Mouse (Mus musculus) neural tube, embryonic 11.5 days (tissue): ENCODE data around the gene Itga2. TPM values are rescaled to one million over a fixed set of nuclear protein-coding genes. Genes with fewer than 3 reads are reported as not detected.

ENCODE experiments used
- ATAC-seq: fragments of 200-750 bp; cut with Nextera tagmentation; 2 replicates; pipeline ENCODE4 v1.8.0; 2017; ENCODE audit warnings: moderate number of reproducible peaks, mild to moderate bottlenecking, moderate TSS enrichment, moderate library complexity; ENCODE audit not compliant: insufficient read depth, low FRiP score, low TSS enrichment
- DNase-seq: peaks from one replicate; pipeline ENCODE4 v3.0.0-alpha.2; 2015; ENCODE audit warnings: low spot score
- H3K27ac ChIP-seq: fragments of 300-500 bp; sonication (generic); 2 replicates; pipeline ENCODE4 v1.5.1; 2014; ENCODE audit warnings: low read depth, mild to moderate bottlenecking, low read length
- H3K27me3 ChIP-seq: fragments of 300-500 bp; sonication (generic); 2 replicates; pipeline ENCODE4 v1.6.1; 2014; ENCODE audit warnings: mild to moderate bottlenecking, low read length, mixed read lengths; ENCODE audit not compliant: control insufficient read depth, insufficient read depth
- H3K36me3 ChIP-seq: fragments of 300-500 bp; sonication (generic); 2 replicates; pipeline ENCODE4 v1.6.1; 2014; ENCODE audit warnings: mild to moderate bottlenecking, low read length, moderate library complexity, mixed read lengths; ENCODE audit not compliant: control insufficient read depth, insufficient read depth
- H3K4me1 ChIP-seq: fragments of 300-500 bp; sonication (generic); 2 replicates; pipeline ENCODE4 v1.6.1; 2014; ENCODE audit warnings: low read length, mixed read lengths; ENCODE audit not compliant: control insufficient read depth, insufficient read depth
- H3K4me2 ChIP-seq: fragments of 300-500 bp; sonication (generic); 2 replicates; pipeline ENCODE4 v1.6.1; 2014; ENCODE audit warnings: low read depth, mild to moderate bottlenecking, moderate library complexity
- H3K4me3 ChIP-seq: fragments of 300-500 bp; sonication (generic); 2 replicates; pipeline ENCODE4 v1.5.1; 2014; ENCODE audit warnings: low read depth, low read length
- H3K9ac ChIP-seq: fragments of 300-500 bp; sonication (generic); 2 replicates; pipeline ENCODE4 v1.6.1; 2014; ENCODE audit warnings: mild to moderate bottlenecking, low read length
- H3K9me3 ChIP-seq: fragments of 300-500 bp; sonication (generic); 2 replicates; pipeline ENCODE4 v1.6.1; 2016; ENCODE audit warnings: low read length; ENCODE audit not compliant: control insufficient read depth
- WGBS: fragments of 180-500 bp; shearing (Covaris S2); extraction: QIAGEN DNeasy Blood & Tissue Kit; methylation state at CpG from one replicate; pipeline ENCODE4 v1.1.7; 2014; 5-methylcytosine and 5-hydroxymethylcytosine counted together
- polyA plus RNA-seq: library from polyadenylated mRNA; unstranded; fragments of >200 nt; fragmentation: Nextera tagmentation; extraction: Ambion mirVana; gene quantifications from 2 replicates; pipeline ENCODE4 v1.2.1, GENCODE M21; 2014

Gene Itga2
- polyA plus RNA-seq, 1 experiment from 2014 or later, result 0.92 TPM

DNA sequence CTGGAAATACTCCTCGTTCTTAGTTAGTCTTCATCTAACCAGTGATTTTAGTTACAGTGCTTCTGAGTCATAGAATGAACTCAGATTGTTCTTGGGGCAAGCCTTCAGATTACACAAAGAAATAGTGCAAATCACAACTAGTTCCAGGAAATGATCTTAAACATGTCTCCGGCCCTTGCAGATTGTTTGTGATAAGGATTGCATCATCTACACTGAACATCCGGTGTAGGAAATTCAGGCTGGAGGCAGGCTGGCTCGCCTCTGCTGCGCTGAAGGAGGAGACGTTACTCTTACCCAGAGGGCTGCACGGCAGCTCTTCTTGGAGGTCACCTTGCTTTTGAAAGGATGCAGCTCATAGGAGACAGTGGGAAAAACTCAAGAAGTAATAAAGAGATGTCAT, 36.0 kb downstream of the Itga2 start:
- H3K36me3 ChIP-seq, result no peaks in the 10 kb centered on the region
- WGBS, result 86% methylated on average over 7 of the region's 7 CpGs
- no peak overlapping the region for H3K9ac ChIP-seq
- H3K9me3 ChIP-seq, result no peaks in the 10 kb centered on the region
- no peak overlapping the region for H3K27ac ChIP-seq
- DNase-seq (no peak), ATAC-seq (no peak)
- H3K4me1 ChIP-seq, result no peaks in the 10 kb centered on the region
- H3K4me3 ChIP-seq, result no peak overlapping the region
- no peaks in the 10 kb centered on the region for H3K27me3 ChIP-seq
- no peak overlapping the region for H3K4me2 ChIP-seq

DNA sequence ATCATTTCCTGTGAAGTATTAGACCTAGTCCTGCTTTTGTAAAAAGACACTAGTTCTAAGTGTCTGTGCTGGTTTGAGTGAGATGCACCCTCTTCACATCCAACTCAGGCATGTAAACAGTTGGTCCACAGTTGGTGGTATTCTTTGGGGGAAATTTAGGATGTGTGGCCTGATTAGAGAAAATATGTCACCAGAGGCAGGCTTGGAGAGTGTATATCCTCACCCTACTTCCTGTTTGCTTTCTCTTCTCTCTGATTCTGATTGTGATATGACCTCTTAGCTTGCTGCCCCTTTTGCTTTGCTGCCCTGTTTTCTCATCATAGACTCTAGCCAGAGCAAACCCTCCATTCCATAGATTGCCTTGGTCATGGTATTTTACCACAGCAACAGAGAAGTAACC, 37.2 kb downstream of the Itga2 start:
- Histone ChIP-seq H3K27ac (no peak overlapping the region), H3K36me3 (no peaks in the 10 kb centered on the region), H3K4me2 (no peak overlapping the region), H3K9ac (no peak overlapping the region), H3K4me1 (no peaks in the 10 kb centered on the region), H3K27me3 (no peaks in the 10 kb centered on the region), H3K9me3 (no peaks in the 10 kb centered on the region), H3K4me3 (no peak overlapping the region)
- ATAC-seq (no peak), DNase-seq (no peak)

DNA sequence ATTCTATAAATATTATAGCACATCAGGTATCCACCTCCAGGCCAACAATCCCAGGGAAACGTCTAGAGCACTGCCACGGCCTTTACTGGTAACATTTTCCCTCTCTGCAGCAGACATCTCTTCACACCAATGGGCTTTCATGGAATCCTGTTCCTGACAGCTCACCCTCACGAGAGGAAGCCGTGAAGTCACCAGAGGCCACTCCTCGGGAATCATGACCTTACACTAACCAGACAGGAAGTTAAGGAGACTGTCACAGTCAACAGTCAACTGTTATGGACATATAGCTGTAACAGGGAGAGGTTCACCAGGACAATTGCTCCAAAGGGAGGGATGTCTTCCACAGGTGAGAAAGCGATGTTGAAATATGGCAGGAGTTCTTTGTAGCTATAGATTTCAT, 40.2 kb downstream of the Itga2 start:
- no peaks in the 10 kb centered on the region for H3K27me3 ChIP-seq
- H3K4me2 ChIP-seq, result no peak overlapping the region
- DNase-seq, result no peak
- no peaks in the 10 kb centered on the region for H3K36me3 ChIP-seq
- H3K4me3 ChIP-seq, result no peak overlapping the region
- whole genome bisulfite sequencing, result 79% methylated on average over 6 of the region's 6 CpGs
- H3K9ac ChIP-seq, result no peak overlapping the region
- ATAC-seq, result no peak
- no peaks in the 10 kb centered on the region for H3K4me1 ChIP-seq
- H3K9me3 ChIP-seq, result no peaks in the 10 kb centered on the region
- no peak overlapping the region for H3K27ac ChIP-seq

DNA sequence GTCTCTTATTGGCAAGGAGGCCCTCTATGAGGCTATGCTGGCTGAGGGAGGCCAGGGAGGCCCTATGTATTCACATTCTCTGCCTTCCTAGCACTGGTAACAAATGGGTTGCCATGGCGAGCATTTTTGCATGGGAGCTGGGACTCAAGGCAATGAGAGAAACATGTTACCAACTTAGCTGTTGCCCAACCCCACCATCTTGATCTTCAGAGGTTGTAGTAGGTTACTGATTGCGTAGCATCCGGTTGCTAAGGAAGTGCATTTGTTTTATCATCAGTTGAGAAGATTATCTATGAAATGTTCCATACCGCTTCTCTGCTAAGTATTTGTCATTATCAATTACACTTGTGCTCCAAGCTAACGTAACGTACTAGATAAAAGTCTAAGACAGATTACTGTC, 44.2 kb downstream of the Itga2 start:
- Histone ChIP-seq H3K27me3 (no peaks in the 10 kb centered on the region), H3K9ac (no peak overlapping the region), H3K4me2 (no peak overlapping the region), H3K4me3 (no peak overlapping the region), H3K36me3 (no peaks in the 10 kb centered on the region), H3K9me3 (no peaks in the 10 kb centered on the region), H3K27ac (no peak overlapping the region), H3K4me1 (no peaks in the 10 kb centered on the region)
- 94% methylated on average over 6 of the region's 6 CpGs for WGBS
- ATAC-seq, result no peak
- no peak for DNase-seq

DNA sequence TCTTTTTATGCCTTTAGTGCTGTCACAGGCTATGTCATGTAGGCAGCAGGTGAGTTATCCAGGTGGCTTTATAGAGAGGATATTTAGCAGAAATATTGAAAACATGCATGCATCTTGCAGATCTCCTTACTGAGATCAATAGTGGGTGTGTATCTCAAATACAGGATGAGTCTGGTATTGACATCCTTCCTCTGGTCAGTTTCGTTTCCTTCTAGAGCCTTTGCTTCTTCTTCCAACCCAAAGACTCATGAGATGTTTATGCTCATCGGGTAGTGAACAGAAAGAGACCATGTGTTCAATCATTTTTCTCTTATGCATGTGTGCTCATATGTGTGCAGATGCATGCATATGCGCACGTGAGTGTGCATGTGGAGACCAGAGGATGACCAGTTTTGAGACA, 44.6 kb downstream of the Itga2 start:
- H3K27me3 ChIP-seq, result no peaks in the 10 kb centered on the region
- H3K36me3 ChIP-seq, result no peaks in the 10 kb centered on the region
- H3K9me3 ChIP-seq, result no peaks in the 10 kb centered on the region
- 93% methylated on average over 4 of the region's 4 CpGs for WGBS
- no peak for DNase-seq
- H3K4me2 ChIP-seq, result no peak overlapping the region
- H3K4me1 ChIP-seq, result no peaks in the 10 kb centered on the region
- no peak overlapping the region for H3K9ac ChIP-seq
- no peak overlapping the region for H3K4me3 ChIP-seq
- no peak overlapping the region for H3K27ac ChIP-seq
- ATAC-seq, result no peak

DNA sequence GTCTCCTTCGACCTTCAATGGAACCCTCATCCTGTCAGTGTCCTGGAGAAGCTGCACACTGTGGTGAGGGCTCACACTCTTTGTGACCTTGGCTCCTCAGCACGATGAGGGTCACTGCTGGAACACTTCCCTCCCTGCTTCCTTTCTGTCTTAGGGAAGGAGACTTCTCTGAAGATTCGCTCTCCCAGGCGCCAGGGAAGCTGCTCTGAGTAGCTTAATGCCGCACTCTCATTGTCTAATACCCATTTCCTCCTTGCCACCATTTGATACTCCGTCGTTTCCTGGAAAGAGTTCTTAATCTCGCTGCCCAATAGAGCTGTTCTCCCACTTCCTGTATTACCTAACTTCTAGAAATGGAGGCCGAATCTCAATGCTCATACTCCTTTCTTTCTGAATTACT, 46.7 kb downstream of the Itga2 start:
- Histone ChIP-seq H3K4me3 (no peak overlapping the region), H3K4me2 (no peak overlapping the region), H3K36me3 (no peaks in the 10 kb centered on the region), H3K27me3 (no peaks in the 10 kb centered on the region), H3K27ac (no peak overlapping the region), H3K4me1 (no peaks in the 10 kb centered on the region), H3K9me3 (no peaks in the 10 kb centered on the region), H3K9ac (no peak overlapping the region)
- 65% methylated on average over 9 of the region's 9 CpGs for WGBS
- no peak for DNase-seq
- no peak for ATAC-seq

DNA sequence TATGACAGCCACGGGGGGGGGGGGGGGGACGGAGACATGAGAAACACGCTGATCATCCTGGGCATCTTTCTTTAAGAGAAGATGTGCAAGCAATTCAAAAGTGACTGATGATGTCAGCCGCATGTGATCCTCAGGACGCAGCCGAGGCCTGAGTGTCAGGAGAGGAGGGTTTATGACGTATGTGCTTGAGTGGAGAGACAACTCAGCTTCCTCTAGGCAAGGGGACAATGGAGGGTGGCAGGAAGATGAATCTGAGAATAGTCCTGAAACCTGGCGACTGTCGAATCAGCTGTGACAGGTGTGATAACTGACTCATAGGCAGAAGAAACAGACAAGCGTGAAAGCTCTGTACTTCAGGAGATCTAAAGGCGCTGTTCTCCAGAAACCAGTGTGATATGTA, 53.2 kb downstream of the Itga2 start:
- Histone ChIP-seq H3K27ac (no peak overlapping the region), H3K27me3 (no peaks in the 10 kb centered on the region), H3K9me3 (no peaks in the 10 kb centered on the region), H3K36me3 (no peaks in the 10 kb centered on the region), H3K4me3 (no peak overlapping the region), H3K9ac (no peak overlapping the region), H3K4me2 (no peak overlapping the region), H3K4me1 (no peaks in the 10 kb centered on the region)
- DNase-seq, result no peak
- ATAC-seq, result no peak
- WGBS, result 86% methylated on average over 9 of the region's 11 CpGs

DNA sequence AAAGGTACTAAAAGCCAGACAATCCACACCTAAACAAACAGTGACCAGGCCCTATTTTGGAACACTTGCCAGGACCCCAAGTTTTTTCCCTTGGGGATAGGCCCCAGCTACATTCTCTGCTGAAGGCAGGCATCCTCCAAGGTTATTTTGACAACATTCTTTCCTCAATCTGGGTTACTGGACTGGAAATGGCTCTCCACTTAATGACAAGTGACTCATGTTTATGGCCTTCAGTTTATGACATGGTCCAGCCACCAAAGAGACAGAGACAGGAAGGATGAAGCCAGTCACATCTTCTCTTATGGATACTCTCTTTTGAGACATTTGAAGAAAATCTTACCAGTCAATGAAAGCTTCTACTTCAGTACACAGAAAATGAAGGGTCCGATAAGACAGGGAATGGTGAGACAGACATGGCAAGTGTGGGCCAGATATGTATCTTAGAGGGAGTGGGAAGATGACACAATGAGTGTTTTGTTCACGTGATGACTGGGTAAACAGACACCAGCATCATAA, 55.8 kb downstream of the Itga2 start:
- H3K4me1 ChIP-seq, result no peaks in the 10 kb centered on the region
- DNase-seq (no peak), ATAC-seq (no peak)
- no peak overlapping the region for H3K9ac ChIP-seq
- H3K27ac ChIP-seq, result no peak overlapping the region
- H3K9me3 ChIP-seq, result no peaks in the 10 kb centered on the region
- WGBS, result 82% methylated on average over 2 of the region's 2 CpGs
- H3K27me3 ChIP-seq, result no peaks in the 10 kb centered on the region
- no peak overlapping the region for H3K4me2 ChIP-seq
- no peaks in the 10 kb centered on the region for H3K36me3 ChIP-seq
- no peak overlapping the region for H3K4me3 ChIP-seq

DNA sequence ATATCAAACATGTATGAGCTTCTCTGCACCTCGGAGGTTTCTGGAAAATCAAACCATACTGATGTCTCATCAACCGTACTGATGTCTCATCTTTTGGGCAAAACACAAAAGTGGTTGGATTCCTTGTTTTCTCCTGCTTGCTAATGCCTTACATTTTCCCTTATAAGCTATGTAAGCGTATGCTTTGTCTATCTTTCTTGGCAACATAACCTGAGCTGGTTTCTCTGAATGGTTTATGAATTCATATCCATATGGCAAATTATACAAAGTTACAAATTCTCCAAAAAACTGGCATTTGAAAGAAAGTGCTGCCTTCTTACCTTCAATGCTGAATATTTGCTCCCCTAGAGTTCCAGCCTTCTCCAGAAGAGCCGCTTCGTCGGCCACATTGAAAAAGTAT, 57.2 kb downstream of the Itga2 start:
- H3K36me3 ChIP-seq, result no peaks in the 10 kb centered on the region
- no peak overlapping the region for H3K4me2 ChIP-seq
- H3K4me1 ChIP-seq, result no peaks in the 10 kb centered on the region
- H3K9me3 ChIP-seq, result no peaks in the 10 kb centered on the region
- no peak overlapping the region for H3K27ac ChIP-seq
- WGBS, result 92% methylated on average over 6 of the region's 6 CpGs
- DNase-seq, result no peak
- no peak overlapping the region for H3K4me3 ChIP-seq
- no peak for ATAC-seq
- H3K27me3 ChIP-seq, result no peaks in the 10 kb centered on the region
- H3K9ac ChIP-seq, result no peak overlapping the region
